26 mouse cellular contexts compared by ENCODE assay signal in genomic region chr15:22046877-22047478, GRCm38 (mm10).
A peak's percentile ranks its signal among the peaks of the same experiment; 100 is the strongest.
DNase-seq lines count a peak whose midpoint lies in the region; ATAC-seq lines count a peak whose summit lies in the region.
"Had no signal": no experiment of that assay in that cellular context is flagged by ENCODE, and none has a peak within 500 bp of the region (broad histone marks: within the 10 kb centered on the region; RNA-seq: fewer than 3 reads in every experiment).

No protein-coding gene starts in this region.

- DNase-seq in liver, embryonic 11.5 days (ENCODE audit: low spot score), result no peak
- DNase-seq in liver, result no peak
- no peak for DNase-seq in liver, embryonic 13.5 days
- DNase-seq in urinary bladder, postnatal 10 days (ENCODE audit: low spot score), result no peak
- DNase-seq in T-cell, adult 2 months (ENCODE audit: low spot score), result no peak
- DNase-seq: adrenal gland, adult 2 months; adrenal gland, postnatal 14 days; cerebellum, adult 11 months; cerebellum, adult 2 months; cerebellum, adult 9-11 months; cerebellum, postnatal 25 days; embryo, embryonic 11 days; gastrocnemius, postnatal 25 days; heart, adult 2 months; heart, postnatal 14 days had no signal

- ATAC-seq in liver, embryonic 11.5 days (replicated peaks; ENCODE audit: low FRiP score), result peak; percentile 53
- peak; percentile 67 for ATAC-seq in liver, embryonic 13.5 days (ENCODE audit: low read depth)
- ATAC-seq in liver, embryonic 16.5 days (ENCODE audit: low read depth), result peak; percentile 85
- ATAC-seq: CD4-positive, CD25-positive, alpha-beta regulatory T cell, adult 4 months; forebrain, embryonic 15.5 days; hindbrain, embryonic 16.5 days had no signal

- no peak overlapping the region for H3K4me2 ChIP-seq in liver, embryonic 11.5 days
- H3K4me2 ChIP-seq in liver, embryonic 13.5 days, result no peak overlapping the region
- H3K4me2 ChIP-seq in liver, embryonic 16.5 days (ENCODE audit: low read depth, low read length), result no peak overlapping the region
- H3K4me2 ChIP-seq: embryonic facial prominence, embryonic 13.5 days; forebrain, embryonic 12.5 days; forebrain, embryonic 15.5 days; heart, embryonic 13.5 days; hindbrain, embryonic 13.5 days had no signal

- no peak overlapping the region for H3K4me3 ChIP-seq in liver, embryonic 11.5 days (ENCODE audit: low read depth, low read length)
- H3K4me3 ChIP-seq in liver, embryonic 13.5 days (replicated peaks), result no peak overlapping the region
- H3K4me3 ChIP-seq in liver, embryonic 16.5 days (ENCODE audit: low read depth, low read length), result no peak overlapping the region
- H3K4me3 ChIP-seq: embryonic facial prominence, embryonic 10.5 days; embryonic facial prominence, embryonic 13.5 days; erythroblast, embryonic 14.5 days; forebrain, embryonic 12.5 days; forebrain, embryonic 15.5 days; heart, adult 2 months; heart, embryonic 10.5 days; heart, embryonic 13.5 days; hindbrain, embryonic 13.5 days had no signal

- no peaks in the 10 kb centered on the region for H3K36me3 ChIP-seq in liver, embryonic 11.5 days (ENCODE audit: control insufficient read depth, insufficient read depth, low read length)
- no peaks in the 10 kb centered on the region for H3K36me3 ChIP-seq in liver, embryonic 13.5 days
- no peaks in the 10 kb centered on the region for H3K36me3 ChIP-seq in liver, embryonic 16.5 days (ENCODE audit: control insufficient read depth, insufficient read depth)
- H3K36me3 ChIP-seq: embryonic facial prominence, embryonic 10.5 days; embryonic facial prominence, embryonic 13.5 days; forebrain, embryonic 12.5 days; forebrain, embryonic 15.5 days; heart, embryonic 10.5 days; heart, embryonic 13.5 days; hindbrain, embryonic 13.5 days had no signal

- H3K27ac ChIP-seq in liver, embryonic 11.5 days (ENCODE audit: low read depth, low read length), result no peak overlapping the region
- no peak overlapping the region for H3K27ac ChIP-seq in liver, embryonic 13.5 days
- H3K27ac ChIP-seq in liver, embryonic 16.5 days (ENCODE audit: low read length), result no peak overlapping the region
- H3K27ac ChIP-seq: embryonic facial prominence, embryonic 10.5 days; embryonic facial prominence, embryonic 13.5 days; forebrain, embryonic 12.5 days; forebrain, embryonic 15.5 days; heart, adult 2 months; heart, embryonic 10.5 days; heart, embryonic 13.5 days; hindbrain, embryonic 13.5 days had no signal

- 84% methylated on average over 4 of the region's 4 CpGs for WGBS in liver, embryonic 11.5 days
- 61% methylated on average over 4 of the region's 4 CpGs for WGBS in liver, embryonic 13.5 days (ENCODE audit: insufficient replicate concordance)
- WGBS in liver, embryonic 16.5 days (ENCODE audit: insufficient replicate concordance), result 55% methylated on average over 4 of the region's 4 CpGs

- H3K4me1 ChIP-seq in liver, embryonic 11.5 days (replicated peaks; ENCODE audit: control insufficient read depth, insufficient read depth, low read length), result no peaks in the 10 kb centered on the region
- H3K4me1 ChIP-seq in liver, embryonic 13.5 days (replicated peaks), result no peaks in the 10 kb centered on the region
- no peaks in the 10 kb centered on the region for H3K4me1 ChIP-seq in liver, embryonic 16.5 days (ENCODE audit: control insufficient read depth, low read depth, low read length)
- H3K4me1 ChIP-seq: embryonic facial prominence, embryonic 10.5 days; embryonic facial prominence, embryonic 13.5 days; forebrain, embryonic 12.5 days; forebrain, embryonic 15.5 days; heart, embryonic 10.5 days; heart, embryonic 13.5 days; hindbrain, embryonic 13.5 days had no signal

- H3K9ac ChIP-seq in liver, embryonic 11.5 days (ENCODE audit: low read depth, low read length), result no peak overlapping the region
- no peak overlapping the region for H3K9ac ChIP-seq in liver, embryonic 13.5 days
- no peak overlapping the region for H3K9ac ChIP-seq in liver, embryonic 16.5 days (ENCODE audit: low read depth, low read length)
- H3K9ac ChIP-seq: embryonic facial prominence, embryonic 13.5 days; forebrain, embryonic 12.5 days; forebrain, embryonic 15.5 days; heart, embryonic 13.5 days; hindbrain, embryonic 13.5 days had no signal

- no peaks in the 10 kb centered on the region for H3K27me3 ChIP-seq in liver, embryonic 11.5 days (replicated peaks; ENCODE audit: control insufficient read depth, insufficient read depth, low read length)
- H3K27me3 ChIP-seq in liver, embryonic 13.5 days, result no peaks in the 10 kb centered on the region
- no peaks in the 10 kb centered on the region for H3K27me3 ChIP-seq in liver, embryonic 16.5 days (ENCODE audit: control insufficient read depth, insufficient read depth, low read depth, low read length)
- H3K27me3 ChIP-seq: embryonic facial prominence, embryonic 13.5 days; forebrain, embryonic 12.5 days; forebrain, embryonic 15.5 days; heart, embryonic 13.5 days; hindbrain, embryonic 13.5 days had no signal

- no peaks in the 10 kb centered on the region for H3K9me3 ChIP-seq in liver, embryonic 11.5 days (ENCODE audit: control insufficient read depth, low read length)
- H3K9me3 ChIP-seq in liver, embryonic 13.5 days (replicated peaks), result no peaks in the 10 kb centered on the region
- no peaks in the 10 kb centered on the region for H3K9me3 ChIP-seq in liver, embryonic 16.5 days (replicated peaks; ENCODE audit: control insufficient read depth, low read length)
- H3K9me3 ChIP-seq: embryonic facial prominence, embryonic 10.5 days; embryonic facial prominence, embryonic 13.5 days; forebrain, embryonic 12.5 days; forebrain, embryonic 15.5 days; heart, embryonic 10.5 days; heart, embryonic 13.5 days; hindbrain, embryonic 13.5 days had no signal
